Mouse (Mus musculus) ES-E14 (cell line): Measurements from ENCODE around the gene Hjurp. TPM values are rescaled to one million over a fixed set of nuclear protein-coding genes. Genes with fewer than 3 reads are reported as not detected.

Source experiments
- DNase-seq: peaks from one replicate; pipeline ENCODE4 v3.0.0-alpha.2; 2013; ENCODE audit warnings: low read depth, low spot score
- H3K27ac ChIP-seq: 2 replicates; pipeline ENCODE4 v1.5.1; 2012; ENCODE audit warnings: low read depth, mild to moderate bottlenecking, low read length, moderate library complexity, mixed read lengths; ENCODE audit not compliant: poor library complexity, insufficient read depth, severe bottlenecking
- H3K36me3 ChIP-seq: 2 replicates; pipeline ENCODE4 v1.6.1; 2012; ENCODE audit warnings: mild to moderate bottlenecking, low read length, moderate library complexity, mixed read lengths; ENCODE audit not compliant: control insufficient read depth, poor library complexity, insufficient read depth, severe bottlenecking
- H3K4me1 ChIP-seq, 2 experiments: fragments of 150-350 bp in 1 of 2; sonication (generic) in 1 of 2; 2 replicates each; pipeline ENCODE4 v1.6.1; 2012; ENCODE audit warnings: low read length in 2 of 2, mild to moderate bottlenecking in 1 of 2, mixed read lengths in 1 of 2; ENCODE audit not compliant: control insufficient read depth in 2 of 2, insufficient read depth in 2 of 2, poor library complexity in 1 of 2
- H3K4me3 ChIP-seq, 2 experiments: fragments of 150-350 bp in 1 of 2; sonication (generic) in 1 of 2; 2 replicates each; pipeline ENCODE4 v1.5.1; 2012; ENCODE audit warnings: low read length in 2 of 2, low read depth in 1 of 2, mild to moderate bottlenecking in 1 of 2, mixed read lengths in 1 of 2; ENCODE audit not compliant: insufficient read depth in 1 of 2, poor library complexity in 1 of 2, severe bottlenecking in 1 of 2
- H3K9ac ChIP-seq: 2 replicates; pipeline ENCODE4 v1.6.1; 2012; ENCODE audit warnings: low read depth, mild to moderate bottlenecking, low read length, mixed read lengths; ENCODE audit not compliant: poor library complexity, insufficient read depth, severe bottlenecking
- H3K9me3 ChIP-seq: fragments of 150-350 bp; sonication (generic); 2 replicates; pipeline ENCODE4 v1.6.1; 2012; ENCODE audit warnings: low read depth, mild to moderate bottlenecking, low read length; ENCODE audit not compliant: control insufficient read depth, insufficient read depth
- CHD2 ChIP-seq: IDR thresholded peaks from 2 replicates; pipeline ENCODE4 v1.6.1; 2014; ENCODE audit warnings: mild to moderate bottlenecking, low read depth, low read length, inconsistent platforms
- HCFC1 ChIP-seq: IDR thresholded peaks from 2 replicates; pipeline ENCODE4 v1.6.1; 2012; ENCODE audit warnings: low read length, inconsistent platforms, borderline replicate concordance; ENCODE audit not compliant: insufficient read depth
- MAFK ChIP-seq: IDR thresholded peaks from 2 replicates; pipeline ENCODE4 v1.6.1; 2014; ENCODE audit warnings: mild to moderate bottlenecking, low read depth, low read length, inconsistent platforms; ENCODE audit not compliant: insufficient read depth
- ZC3H11A ChIP-seq: IDR thresholded peaks from 2 replicates; pipeline ENCODE4 v1.6.1; 2012; ENCODE audit warnings: low read depth, mild to moderate bottlenecking, inconsistent platforms, low read length, borderline replicate concordance
- ZNF384 ChIP-seq: IDR thresholded peaks from 2 replicates; pipeline ENCODE4 v1.6.1; 2012; ENCODE audit warnings: low read depth, low read length, inconsistent platforms
- in situ Hi-C, 2 experiments: fragments of 600-800 bp; cut with MboI; formaldehyde crosslinking; loops; one replicate each; pipeline ENCODE4 v1.15.1; 2025; ENCODE audit warnings: low sequenced_read_pairs in 2 of 2, inconsistent platforms in 1 of 2; ENCODE audit not compliant: unreplicated experiment in 2 of 2
- total RNA-seq: library from RNA; depleted of rRNA; stranded (reverse); fragments of 300-350 nt; gene quantifications from 2 replicates; pipeline ENCODE4 v1.2.3, GENCODE M21; 2012

Gene Hjurp
- total RNA-seq, 1 experiment, result 168 TPM

- DNase-seq, result no peak
- Histone ChIP-seq H3K27ac (no peak overlapping the region), H3K9me3 (no peaks in the 10 kb centered on the region), H3K9ac (no peak overlapping the region), H3K4me3 (no peak overlapping the region), H3K36me3 (no peaks in the 10 kb centered on the region), H3K4me1 (no peaks in the 10 kb centered on the region)
- no peak for TF ChIP-seq HCFC1
- no peak for TF ChIP-seq MAFK
- TF ChIP-seq CHD2, result no peak
- no peak for TF ChIP-seq ZC3H11A
- TF ChIP-seq ZNF384, result no peak
- in situ Hi-C loops, result no loop called here
Measured at GRCm38 (mm10) chr1:88222216-88222615, 55.2 kb downstream of the Hjurp start.

- DNase-seq, result no peak
Measured at GRCm38 (mm10) chr1:88220336-88220735, 57.1 kb downstream of the Hjurp start.

GRCm38 (mm10) chr1:88219054-88219453 lies 58.4 kb downstream of the Hjurp start:
- no peaks in the 10 kb centered on the region for H3K9me3 ChIP-seq
- no peaks in the 10 kb centered on the region for H3K4me1 ChIP-seq
- H3K9ac ChIP-seq, result no peak overlapping the region
- DNase-seq, result no peak
- H3K4me3 ChIP-seq, result no peak overlapping the region
- H3K27ac ChIP-seq, result no peak overlapping the region
- in situ Hi-C loops, result no loop called here
- TF ChIP-seq CHD2, result no peak
- no peaks in the 10 kb centered on the region for H3K36me3 ChIP-seq

More at GRCm38 (mm10) chr1:88220336-88220735, 57.1 kb downstream of the Hjurp start:
- no peaks in the 10 kb centered on the region for H3K4me1 ChIP-seq
- no peak overlapping the region for H3K4me3 ChIP-seq
- no peak for TF ChIP-seq CHD2
- TF ChIP-seq MAFK, result no peak
- TF ChIP-seq ZNF384, result no peak
- no peak for TF ChIP-seq HCFC1
- no peak for TF ChIP-seq ZC3H11A
- no peaks in the 10 kb centered on the region for H3K9me3 ChIP-seq
- no peak overlapping the region for H3K27ac ChIP-seq
- H3K36me3 ChIP-seq, result no peaks in the 10 kb centered on the region
- in situ Hi-C loops, result no loop called here
- H3K9ac ChIP-seq, result no peak overlapping the region

GRCm38 (mm10) chr1:88218591-88218990 lies 58.8 kb downstream of the Hjurp start:
- Histone ChIP-seq H3K4me3 (no peak overlapping the region), H3K36me3 (no peaks in the 10 kb centered on the region), H3K4me1 (no peaks in the 10 kb centered on the region), H3K9ac (no peak overlapping the region), H3K27ac (no peak overlapping the region), H3K9me3 (no peaks in the 10 kb centered on the region)
- in situ Hi-C loops, result no loop called here
- TF ChIP-seq ZC3H11A, result no peak
- TF ChIP-seq ZNF384, result no peak
- TF ChIP-seq HCFC1, result no peak
- TF ChIP-seq CHD2, result no peak
- TF ChIP-seq MAFK, result no peak
- no peak for DNase-seq

- H3K9me3 ChIP-seq, result no peaks in the 10 kb centered on the region
- DNase-seq, result no peak
- H3K36me3 ChIP-seq, result no peaks in the 10 kb centered on the region
- in situ Hi-C loops, result no loop called here
- no peaks in the 10 kb centered on the region for H3K4me1 ChIP-seq
- TF ChIP-seq HCFC1 (no peak), MAFK (no peak), ZC3H11A (no peak), ZNF384 (no peak), CHD2 (no peak)
- H3K9ac ChIP-seq, result no peak overlapping the region
- H3K4me3 ChIP-seq, result no peak overlapping the region
- H3K27ac ChIP-seq, result no peak overlapping the region
Measured at GRCm38 (mm10) chr1:88218051-88218450, 59.4 kb downstream of the Hjurp start.
